Mouse (Mus musculus) embryonic facial prominence, embryonic 13.5 days (tissue): Measurements from ENCODE around the gene Cfi. TPM values are rescaled to one million over a fixed set of nuclear protein-coding genes. Genes with fewer than 3 reads are reported as not detected.

Experiments
- ATAC-seq: fragments of 200-750 bp; cut with Nextera tagmentation; 2 replicates; pipeline ENCODE4 v1.8.0; 2017; ENCODE audit warnings: low read depth; ENCODE audit not compliant: insufficient number of reproducible peaks, insufficient read depth, low FRiP score, low TSS enrichment
- H3K27ac ChIP-seq: fragments of 300-500 bp; sonication (generic); 2 replicates; pipeline ENCODE4 v1.5.1; 2015; ENCODE audit warnings: moderate library complexity, mild to moderate bottlenecking, inconsistent platforms
- H3K27me3 ChIP-seq: fragments of 300-500 bp; sonication (generic); 2 replicates; pipeline ENCODE4 v1.6.1; 2015; ENCODE audit warnings: mild to moderate bottlenecking, inconsistent platforms
- H3K36me3 ChIP-seq: fragments of 300-500 bp; sonication (generic); 2 replicates; pipeline ENCODE4 v1.6.1; 2015; ENCODE audit warnings: mild to moderate bottlenecking, inconsistent platforms
- H3K4me1 ChIP-seq: fragments of 300-500 bp; sonication (generic); 2 replicates; pipeline ENCODE4 v1.6.1; 2015; ENCODE audit warnings: inconsistent platforms
- H3K4me2 ChIP-seq: fragments of 300-500 bp; sonication (generic); 2 replicates; pipeline ENCODE4 v1.6.1; 2015; ENCODE audit warnings: moderate library complexity, mild to moderate bottlenecking, inconsistent platforms
- H3K4me3 ChIP-seq: fragments of 300-500 bp; sonication (generic); 2 replicates; pipeline ENCODE4 v1.5.1; 2015; ENCODE audit warnings: mild to moderate bottlenecking, inconsistent platforms
- H3K9ac ChIP-seq: fragments of 300-500 bp; sonication (generic); 2 replicates; pipeline ENCODE4 v1.6.1; 2015; ENCODE audit warnings: mild to moderate bottlenecking, inconsistent platforms
- H3K9me3 ChIP-seq: fragments of 300-500 bp; sonication (generic); 2 replicates; pipeline ENCODE4 v1.6.1; 2016; ENCODE audit warnings: inconsistent platforms
- WGBS: fragments of 180-500 bp; shearing (Covaris S2); methylation state at CpG from one replicate; pipeline ENCODE4 v1.1.7; 2015; ENCODE audit warnings: mixed read lengths; 5-methylcytosine and 5-hydroxymethylcytosine counted together
- polyA plus RNA-seq: library from polyadenylated mRNA; unstranded; fragments of >200 nt; fragmentation: Nextera tagmentation; extraction: Ambion mirVana; gene quantifications from 2 replicates; pipeline ENCODE4 v1.2.1, GENCODE M21; 2015

Gene Cfi
- polyA plus RNA-seq, 1 experiment from 2014 or later: 0.11 TPM

DNA sequence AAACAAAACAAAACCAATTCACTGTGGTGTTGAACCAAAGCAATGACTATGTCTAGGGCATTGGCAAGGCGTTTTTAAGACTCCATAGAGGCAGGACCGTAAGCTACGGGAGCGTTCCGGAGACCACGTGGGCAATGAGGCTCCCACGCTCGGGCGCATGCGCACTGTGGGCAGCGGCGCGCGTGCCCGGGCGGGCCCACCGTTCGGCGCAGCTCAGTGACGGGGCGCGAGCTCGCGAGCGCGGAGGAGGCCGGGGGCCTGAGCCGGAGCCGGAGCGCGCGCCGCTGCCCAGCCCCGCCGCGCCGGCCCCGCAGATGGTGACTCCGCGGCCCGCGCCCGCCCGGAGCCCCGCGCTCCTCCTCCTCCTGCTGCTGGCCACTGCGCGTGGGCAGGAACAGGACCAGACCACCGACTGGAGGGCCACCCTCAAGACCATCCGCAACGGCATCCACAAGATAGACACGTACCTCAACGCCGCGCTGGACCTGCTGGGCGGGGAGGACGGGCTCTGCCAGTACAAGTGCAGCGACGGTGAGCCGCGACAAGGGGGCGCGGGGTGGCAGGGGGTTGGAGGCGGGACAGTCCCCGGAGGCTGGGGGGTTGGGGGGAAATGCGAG, 42.8 kb downstream of the Cfi start, which contains the start of gene Pla2g12a:
Pla2g12a (plus strand) TSS at position 202 of the 617 bp plus-strand sequence.
- H3K36me3 ChIP-seq: no peaks in the 10 kb centered on the region
- H3K9me3 ChIP-seq: no peaks in the 10 kb centered on the region
- H3K27me3 ChIP-seq: 0 out of 2 replicates have a peak, but pooled peaks cover 4% of the 10 kb centered on the region
- H3K27ac ChIP-seq: peak within 1 kb of the TSS; percentile 69
- peak within 1 kb of the TSS; percentile 85 for H3K4me2 ChIP-seq
- H3K4me3 ChIP-seq: peak within 1 kb of the TSS; percentile 69
- H3K9ac ChIP-seq: peak within 1 kb of the TSS; percentile 81
- H3K4me1 ChIP-seq: peaks cover 4% of the 10 kb centered on the region
- peak; percentile 79 for ATAC-seq
- WGBS: under 1% methylated on average over 61 of the region's 66 CpGs

DNA sequence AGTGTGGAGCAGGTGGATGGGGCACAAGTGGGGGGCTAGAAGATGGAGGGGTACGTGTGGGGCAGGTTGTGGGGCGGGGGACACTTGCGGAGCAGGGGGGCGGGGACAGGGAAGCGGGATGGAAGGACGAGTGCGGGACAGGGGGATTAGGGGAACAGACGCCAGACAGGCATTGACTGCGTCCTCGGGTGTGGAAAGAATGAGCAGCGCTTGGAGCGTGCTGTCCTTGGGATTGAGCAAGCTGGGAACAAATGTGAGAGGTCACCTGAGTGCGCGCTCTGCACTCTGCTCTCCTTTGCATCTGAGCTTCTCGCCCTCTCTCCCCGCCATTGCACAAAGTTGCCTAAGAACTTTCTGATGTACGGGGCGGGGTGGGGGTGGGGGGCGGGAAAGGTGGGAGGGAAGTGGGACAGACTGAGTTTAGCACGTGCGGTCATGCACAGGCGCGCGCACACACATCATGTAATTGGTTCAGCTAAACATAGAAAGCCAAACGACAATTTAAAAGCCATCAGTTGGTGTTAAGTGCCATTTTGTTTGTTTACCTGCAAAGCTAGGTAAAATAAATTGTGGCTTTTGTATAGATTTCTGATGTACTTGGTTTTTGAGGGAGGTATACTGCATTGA, 43.6 kb downstream of the Cfi start:
- H3K36me3 ChIP-seq: no peaks in the 10 kb centered on the region
- ATAC-seq: peak; percentile 8; the same call in 1 of the 2 replicates
- 0 out of 2 replicates have a peak, but pooled peaks cover 4% of the 10 kb centered on the region for H3K27me3 ChIP-seq
- peak overlapping the region; percentile 81 for H3K9ac ChIP-seq
- peaks cover 4% of the 10 kb centered on the region for H3K4me1 ChIP-seq
- WGBS: under 1% methylated on average over 24 of the region's 25 CpGs
- H3K4me2 ChIP-seq: peak overlapping the region; percentile 85
- peak overlapping the region; percentile 69 for H3K4me3 ChIP-seq
- H3K27ac ChIP-seq: peak overlapping the region; percentile 69
- no peaks in the 10 kb centered on the region for H3K9me3 ChIP-seq

DNA sequence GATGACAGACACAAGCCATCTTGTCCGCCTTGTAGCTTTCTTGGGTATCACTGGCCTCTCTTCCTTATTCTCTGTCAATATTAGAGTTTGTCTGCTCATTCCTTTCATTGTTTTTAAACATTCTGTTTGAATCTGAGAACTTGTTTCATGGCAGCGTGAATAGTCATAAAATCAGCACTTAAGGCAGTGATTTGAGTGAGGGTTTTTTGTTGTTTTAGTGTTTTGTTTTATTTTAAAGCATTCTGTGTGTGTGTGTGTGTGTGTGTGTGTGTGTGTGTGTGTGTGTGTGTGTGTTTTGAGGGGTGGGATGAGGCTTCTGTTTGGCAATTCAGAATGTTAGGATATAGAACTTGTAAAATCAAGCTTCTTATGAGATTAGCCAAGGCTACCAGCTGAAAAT, 44.2 kb downstream of the Cfi start:
- H3K27ac ChIP-seq: no peak overlapping the region
- peaks cover 4% of the 10 kb centered on the region for H3K4me1 ChIP-seq
- H3K4me2 ChIP-seq: peak overlapping the region; percentile 85
- no peak overlapping the region for H3K9ac ChIP-seq
- WGBS: 81% methylated on average over 2 of the region's 2 CpGs
- ATAC-seq: no peak
- H3K4me3 ChIP-seq: no peak overlapping the region
- no peaks in the 10 kb centered on the region for H3K9me3 ChIP-seq
- H3K36me3 ChIP-seq: no peaks in the 10 kb centered on the region
- H3K27me3 ChIP-seq: 0 out of 2 replicates have a peak, but pooled peaks cover 4% of the 10 kb centered on the region

DNA sequence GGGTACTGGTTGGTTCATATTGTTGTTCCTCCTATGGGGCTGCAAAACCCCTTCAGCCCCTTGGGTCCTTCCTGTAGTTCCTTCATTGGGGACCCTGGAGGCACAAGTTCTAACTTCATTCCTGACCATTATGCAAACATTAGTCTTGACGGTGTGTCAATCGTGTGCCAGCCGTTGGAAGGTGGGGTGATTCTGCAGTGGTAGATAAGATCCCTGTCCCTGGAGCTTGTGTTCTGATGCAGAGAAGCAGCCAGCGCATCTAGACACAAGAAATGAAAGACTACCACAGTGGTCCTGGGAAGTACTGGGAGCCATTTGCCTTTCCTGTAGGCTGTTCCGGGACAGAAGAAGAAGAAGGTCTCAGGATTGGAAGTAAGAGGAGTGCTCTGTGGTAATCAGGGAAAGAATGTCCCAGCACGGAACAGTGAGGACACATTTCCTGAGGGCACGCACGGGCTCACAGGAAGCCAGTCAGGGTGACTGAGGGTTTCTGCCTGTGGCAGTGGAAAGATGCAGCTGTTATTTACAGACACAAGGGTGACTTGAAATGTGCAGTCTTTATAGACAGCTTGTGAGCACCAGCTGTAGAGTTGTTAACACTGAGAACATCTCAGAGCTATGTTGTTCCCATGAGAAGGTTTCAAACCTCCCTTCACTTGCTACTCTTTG, 45.4 kb downstream of the Cfi start:
- Histone ChIP-seq H3K9me3 (no peaks in the 10 kb centered on the region), H3K27me3 (0 out of 2 replicates have a peak, but pooled peaks cover 4% of the 10 kb centered on the region), H3K4me1 (peaks cover 4% of the 10 kb centered on the region), H3K27ac (no peak overlapping the region), H3K9ac (no peak overlapping the region), H3K36me3 (no peaks in the 10 kb centered on the region), H3K4me3 (no peak overlapping the region), H3K4me2 (no peak overlapping the region)
- 61% methylated on average over 8 of the region's 8 CpGs for WGBS
- ATAC-seq: no peak

DNA sequence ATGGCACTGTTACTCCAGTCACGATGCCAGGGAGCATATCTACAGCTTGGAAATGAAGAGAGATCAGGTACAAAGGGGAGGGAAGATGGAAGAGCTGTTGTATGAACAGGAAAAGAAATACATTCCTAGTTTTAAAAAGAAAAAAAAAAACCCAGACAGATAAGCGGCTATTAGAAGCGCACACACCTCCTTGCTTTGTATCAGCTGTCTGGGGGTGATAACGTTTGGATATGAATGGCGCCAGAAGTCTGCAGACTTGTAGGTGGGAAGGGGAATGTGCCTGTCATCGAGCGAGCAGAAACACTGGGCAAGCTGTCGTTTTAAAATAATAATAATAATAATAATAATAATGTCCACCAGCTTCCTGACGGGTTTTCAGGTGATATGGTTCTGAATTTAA, 49.9 kb downstream of the Cfi start:
- Histone ChIP-seq H3K9me3 (no peaks in the 10 kb centered on the region), H3K27me3 (no peaks in the 10 kb centered on the region), H3K4me3 (no peak overlapping the region), H3K4me1 (no peaks in the 10 kb centered on the region), H3K9ac (no peak overlapping the region), H3K4me2 (no peak overlapping the region), H3K36me3 (0 out of 2 replicates have a peak, but pooled peaks cover 3% of the 10 kb centered on the region), H3K27ac (no peak overlapping the region)
- no peak for ATAC-seq
- WGBS: 87% methylated on average over 9 of the region's 9 CpGs

DNA sequence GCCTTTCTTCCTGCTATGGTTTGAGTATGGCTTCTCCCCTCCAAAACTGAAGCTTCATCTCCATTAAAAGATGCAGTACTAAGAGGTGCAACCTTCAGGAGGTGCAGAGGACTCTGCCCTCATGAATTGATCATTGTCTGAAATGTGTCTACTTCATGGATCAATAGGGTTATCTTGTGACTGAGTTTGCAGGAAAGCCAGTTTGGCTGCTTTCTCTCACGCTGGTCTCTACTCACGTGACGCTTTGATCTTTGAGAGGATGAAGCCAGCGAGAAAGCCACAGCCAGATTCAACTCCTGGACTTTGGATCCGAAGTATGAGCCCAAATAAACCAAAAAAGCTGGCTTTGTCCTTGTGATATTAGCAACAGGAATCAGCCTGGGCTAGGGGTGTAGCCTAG, 50.7 kb downstream of the Cfi start:
- ATAC-seq: no peak
- 0 out of 2 replicates have a peak, but pooled peaks cover 10% of the 10 kb centered on the region for H3K36me3 ChIP-seq
- H3K4me2 ChIP-seq: no peak overlapping the region
- H3K4me1 ChIP-seq: no peaks in the 10 kb centered on the region
- no peak overlapping the region for H3K4me3 ChIP-seq
- no peaks in the 10 kb centered on the region for H3K27me3 ChIP-seq
- whole genome bisulfite sequencing: 63% methylated on average over 5 of the region's 5 CpGs
- no peak overlapping the region for H3K9ac ChIP-seq
- H3K9me3 ChIP-seq: no peaks in the 10 kb centered on the region
- no peak overlapping the region for H3K27ac ChIP-seq

DNA sequence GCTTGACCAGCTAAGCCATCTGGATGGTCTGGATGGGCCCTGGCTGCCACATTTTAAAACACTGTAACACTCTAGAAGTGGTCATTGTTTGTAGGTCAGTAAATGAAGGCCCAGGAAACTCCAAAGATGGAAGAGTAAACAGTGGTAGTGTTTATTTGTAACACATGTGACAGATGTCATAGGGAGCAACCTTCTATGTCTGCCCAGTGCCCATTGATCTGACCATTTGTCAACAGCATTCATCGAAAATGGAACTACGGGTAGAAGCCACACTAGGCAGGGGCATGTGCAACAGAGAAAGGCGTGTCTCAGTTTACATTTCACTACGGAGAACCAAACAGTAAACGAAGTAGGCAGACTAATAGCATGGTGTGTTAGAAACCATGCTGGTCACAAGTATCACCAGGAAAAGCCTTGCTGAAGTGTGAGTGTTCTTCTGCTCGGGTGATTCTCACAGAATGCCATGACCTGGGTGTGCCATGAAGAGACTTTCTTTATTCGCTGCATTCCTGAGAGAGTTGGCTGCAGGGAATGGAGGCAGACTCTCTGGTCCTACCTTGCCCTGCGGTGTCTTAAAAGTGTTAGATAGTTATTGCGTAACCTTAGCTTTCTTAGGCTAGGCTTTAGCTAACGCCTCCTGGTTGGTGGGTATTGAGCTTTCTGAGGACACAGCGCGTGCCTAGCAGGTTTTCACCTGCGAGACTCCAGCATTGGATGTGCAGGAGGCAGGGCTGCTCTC, 52.3 kb downstream of the Cfi start:
- H3K4me2 ChIP-seq: no peak overlapping the region
- H3K27ac ChIP-seq: no peak overlapping the region
- 84% methylated on average over 13 of the region's 13 CpGs for WGBS
- H3K9ac ChIP-seq: no peak overlapping the region
- 0 out of 2 replicates have a peak, but pooled peaks cover 12% of the 10 kb centered on the region for H3K36me3 ChIP-seq
- no peaks in the 10 kb centered on the region for H3K4me1 ChIP-seq
- H3K9me3 ChIP-seq: no peaks in the 10 kb centered on the region
- no peak for ATAC-seq
- H3K4me3 ChIP-seq: no peak overlapping the region
- H3K27me3 ChIP-seq: no peaks in the 10 kb centered on the region

DNA sequence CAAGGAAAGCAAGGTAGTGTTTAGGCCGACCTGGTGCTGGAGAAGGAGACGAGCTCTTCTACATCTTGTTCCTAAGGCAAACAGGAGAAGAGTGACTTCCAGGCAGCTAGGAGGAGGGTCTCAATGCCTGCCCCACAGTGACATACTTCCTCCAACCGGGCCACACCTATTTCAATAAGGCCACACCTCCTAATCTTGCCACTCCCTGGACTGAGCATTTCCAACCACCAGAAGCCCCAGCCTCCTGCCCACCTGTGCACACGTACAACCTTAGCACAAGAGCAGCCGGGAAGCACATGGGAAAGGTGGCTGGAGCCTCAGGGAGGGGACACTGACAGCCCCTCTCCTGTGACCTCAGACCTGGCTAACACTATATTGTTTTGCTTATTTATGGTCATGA, 56.3 kb downstream of the Cfi start:
- H3K9ac ChIP-seq: no peak overlapping the region
- ATAC-seq: no peak
- no peaks in the 10 kb centered on the region for H3K27me3 ChIP-seq
- no peak overlapping the region for H3K27ac ChIP-seq
- no peak overlapping the region for H3K4me2 ChIP-seq
- H3K4me1 ChIP-seq: no peaks in the 10 kb centered on the region
- H3K4me3 ChIP-seq: no peak overlapping the region
- 0 out of 2 replicates have a peak, but pooled peaks cover 14% of the 10 kb centered on the region for H3K36me3 ChIP-seq
- H3K9me3 ChIP-seq: no peaks in the 10 kb centered on the region
- WGBS: 79% methylated on average over 5 of the region's 5 CpGs

DNA sequence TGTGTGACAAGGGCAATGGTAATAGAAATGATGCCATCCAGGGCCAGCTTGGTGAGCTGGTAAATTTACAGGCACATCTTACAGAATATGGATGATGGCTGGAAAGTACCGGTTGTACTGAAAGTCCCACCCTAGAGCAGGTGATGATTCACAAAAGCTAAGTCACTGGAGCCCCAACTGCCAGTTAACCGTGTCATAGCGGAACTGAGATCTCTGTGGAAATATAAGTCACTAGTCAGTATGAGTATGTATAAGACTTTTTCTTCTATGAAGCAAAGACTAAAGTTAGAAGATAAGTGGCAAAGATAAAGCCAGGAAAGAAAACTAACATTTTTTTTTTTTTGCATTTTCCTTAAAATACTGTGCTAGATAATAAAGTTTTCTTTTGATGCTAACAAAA, 57.5 kb downstream of the Cfi start:
- Histone ChIP-seq H3K27me3 (no peaks in the 10 kb centered on the region), H3K27ac (no peak overlapping the region), H3K4me2 (no peak overlapping the region), H3K9me3 (no peaks in the 10 kb centered on the region), H3K4me3 (no peak overlapping the region), H3K4me1 (no peaks in the 10 kb centered on the region), H3K36me3 (0 out of 2 replicates have a peak, but pooled peaks cover 14% of the 10 kb centered on the region), H3K9ac (no peak overlapping the region)
- ATAC-seq: no peak
- 92% methylated on average over 3 of the region's 3 CpGs for WGBS

DNA sequence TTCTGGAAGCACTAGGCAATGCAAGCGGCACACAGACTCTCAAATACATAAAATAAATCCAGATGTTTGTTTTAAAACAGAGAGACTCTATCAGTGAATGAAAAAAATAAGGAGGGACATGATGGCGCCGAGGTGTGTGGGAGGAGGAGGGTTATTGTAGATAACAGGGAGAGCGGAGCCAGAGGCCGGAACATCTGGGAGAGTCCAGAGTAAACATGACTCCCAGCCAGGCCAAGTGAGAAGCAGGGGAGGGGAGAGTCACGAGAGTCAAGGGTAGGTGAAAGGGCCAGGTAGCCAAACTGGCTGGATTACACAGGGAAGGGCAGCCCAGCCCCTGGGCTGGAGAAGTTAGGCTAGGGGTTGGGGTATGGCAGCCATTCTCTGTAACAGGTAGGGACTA, 60.9 kb downstream of the Cfi start:
- H3K27ac ChIP-seq: no peak overlapping the region
- H3K27me3 ChIP-seq: no peaks in the 10 kb centered on the region
- H3K4me3 ChIP-seq: no peak overlapping the region
- no peak overlapping the region for H3K9ac ChIP-seq
- H3K4me2 ChIP-seq: no peak overlapping the region
- 56% methylated on average over 6 of the region's 6 CpGs for WGBS
- H3K36me3 ChIP-seq: 0 out of 2 replicates have a peak, but pooled peaks cover 4% of the 10 kb centered on the region
- no peak for ATAC-seq
- H3K4me1 ChIP-seq: peaks cover 3% of the 10 kb centered on the region; the same call in 1 of the 2 replicates
- no peaks in the 10 kb centered on the region for H3K9me3 ChIP-seq

DNA sequence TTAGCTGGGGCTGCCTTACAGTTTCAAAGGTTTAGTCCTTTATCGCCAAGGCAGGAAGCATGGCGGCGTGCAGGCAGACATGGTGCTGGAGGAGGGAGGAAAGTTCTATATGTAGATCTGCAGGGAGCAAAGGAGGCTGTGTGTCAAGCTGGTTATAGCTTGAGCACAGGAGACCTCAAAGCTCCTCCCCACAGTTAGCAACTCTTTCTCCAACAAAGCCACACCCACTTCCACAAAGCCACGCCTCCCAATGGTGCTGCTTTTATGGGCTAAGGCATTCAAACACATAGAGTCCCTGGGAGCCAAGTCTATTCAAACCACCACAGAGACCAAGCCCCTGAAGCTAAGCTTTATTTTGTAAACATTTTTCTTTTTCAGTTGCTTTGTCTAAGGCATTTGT, 63.2 kb downstream of the Cfi start:
- 70% methylated on average over 4 of the region's 4 CpGs for WGBS
- no peaks in the 10 kb centered on the region for H3K36me3 ChIP-seq
- peaks cover 23% of the 10 kb centered on the region for H3K4me1 ChIP-seq
- H3K9me3 ChIP-seq: no peaks in the 10 kb centered on the region
- ATAC-seq: no peak
- H3K9ac ChIP-seq: no peak overlapping the region
- no peak overlapping the region for H3K27ac ChIP-seq
- no peak overlapping the region for H3K4me3 ChIP-seq
- H3K27me3 ChIP-seq: no peaks in the 10 kb centered on the region
- no peak overlapping the region for H3K4me2 ChIP-seq
